Mouse (Mus musculus) forelimb bud, embryonic 11.5 days (tissue): Measurements from ENCODE around the gene Ndrg3.
"Not testable (repeated sequence)": the region's sequence is repeated elsewhere in the genome, so short reads cannot be mapped to it uniquely, and the experiment has no call there.

Experiments
- DNase-seq: peaks from one replicate; pipeline ENCODE4 v3.0.0-alpha.2; 2012; ENCODE audit warnings: low read depth, low spot score

Gene Ndrg3

DNA sequence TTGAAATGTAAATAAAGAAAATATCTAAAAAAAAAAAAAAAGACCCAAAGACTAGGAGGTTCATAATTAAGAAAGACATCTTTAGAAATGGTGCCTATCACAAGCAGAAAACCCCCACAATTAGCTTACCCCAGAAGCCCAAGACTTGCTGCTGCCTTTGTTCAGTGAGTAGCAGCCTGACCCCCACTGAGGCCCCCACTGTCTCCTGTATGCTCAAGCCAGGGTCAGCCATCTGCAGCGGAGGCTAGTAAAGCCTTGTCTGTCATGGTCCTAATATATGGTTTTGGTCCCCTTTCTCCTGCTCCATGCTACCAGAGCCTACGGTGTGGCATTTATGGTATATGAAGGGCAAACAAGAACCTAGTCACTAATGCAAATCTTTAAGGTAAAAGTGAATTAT lies 90.5 kb downstream of the Ndrg3 start:
- DNase-seq = no peak

- no peak for DNase-seq
These were observed 92.7 kb downstream of the Ndrg3 start for GRCm38 (mm10) chr2:156899184-156899583.

- no peak for DNase-seq
These were observed 93.5 kb downstream of the Ndrg3 start for GRCm38 (mm10) chr2:156898374-156898773.

DNA sequence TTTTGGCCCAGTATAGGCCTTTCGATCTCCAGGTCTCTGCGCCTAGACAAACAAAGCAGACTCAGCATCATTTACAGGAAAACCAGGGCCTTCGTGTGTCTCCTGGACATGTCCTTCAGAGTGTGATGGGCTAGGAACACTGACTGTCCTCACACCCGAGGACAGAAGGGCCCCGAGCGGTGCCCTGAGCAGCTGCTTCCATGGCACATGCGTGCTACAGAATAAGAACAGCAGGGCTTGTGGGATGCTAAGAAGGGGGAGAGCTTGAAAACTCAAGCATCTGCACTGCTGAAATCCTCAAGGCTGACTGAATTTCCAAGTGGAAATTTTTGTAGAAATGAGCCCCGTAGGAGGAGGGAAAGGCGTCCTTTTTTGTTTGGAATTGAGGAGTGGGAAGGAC lies 94.8 kb downstream of the Ndrg3 start:
- no peak for DNase-seq

DNA sequence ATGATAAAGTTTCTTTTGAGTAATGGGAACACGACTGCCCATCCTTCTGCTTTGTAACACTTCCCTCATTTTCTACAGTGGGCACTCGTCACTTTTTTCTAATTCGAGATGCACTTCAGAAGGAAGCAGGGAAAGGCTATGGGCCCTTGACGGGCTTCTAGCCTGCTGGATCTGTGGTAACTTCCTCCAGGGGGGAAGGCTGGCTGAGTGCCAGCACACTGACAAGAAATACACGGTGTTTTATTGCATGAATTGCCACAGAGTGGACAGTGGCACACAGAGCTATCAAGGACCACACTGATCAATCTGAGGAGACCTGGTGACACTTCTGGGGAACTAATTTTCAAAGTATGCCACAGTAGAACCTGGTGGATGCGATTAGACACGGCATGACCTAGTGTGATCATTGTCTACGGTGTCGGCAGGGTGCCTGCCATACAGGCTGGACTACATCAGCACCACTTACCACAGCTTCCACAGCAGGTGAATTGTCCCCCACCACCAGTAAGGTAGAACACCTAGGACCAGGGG lies 95.4 kb downstream of the Ndrg3 start:
- DNase-seq = no peak

GRCm38 (mm10) chr2:156894496-156895265 lies 97.2 kb downstream of the Ndrg3 start:
- DNase-seq = no peak

GRCm38 (mm10) chr2:156892821-156893220 lies 99.0 kb downstream of the Ndrg3 start:
- no peak for DNase-seq

GRCm38 (mm10) chr2:156892240-156892639 lies 99.6 kb downstream of the Ndrg3 start:
- DNase-seq = peak; percentile 41

DNA sequence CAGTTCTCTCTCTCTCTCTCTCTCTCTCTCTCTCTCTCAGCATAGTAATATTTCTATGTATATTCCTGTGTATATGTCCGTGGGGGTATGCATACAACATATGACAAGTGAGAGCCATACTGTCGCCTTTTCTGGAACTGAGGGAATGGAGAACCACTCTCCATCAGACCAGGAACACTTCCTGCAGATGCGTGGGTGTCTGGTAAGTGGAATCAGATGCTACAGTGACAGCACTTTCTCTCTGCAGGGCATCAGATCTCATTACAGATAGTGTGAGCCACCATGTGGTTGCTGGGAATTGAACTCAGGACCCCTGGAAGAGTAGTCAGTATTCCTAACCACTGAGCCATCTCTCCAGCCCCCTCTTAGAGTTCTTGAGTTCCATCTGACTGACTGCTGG lies 103.4 kb downstream of the Ndrg3 start:
- DNase-seq = no peak

DNA sequence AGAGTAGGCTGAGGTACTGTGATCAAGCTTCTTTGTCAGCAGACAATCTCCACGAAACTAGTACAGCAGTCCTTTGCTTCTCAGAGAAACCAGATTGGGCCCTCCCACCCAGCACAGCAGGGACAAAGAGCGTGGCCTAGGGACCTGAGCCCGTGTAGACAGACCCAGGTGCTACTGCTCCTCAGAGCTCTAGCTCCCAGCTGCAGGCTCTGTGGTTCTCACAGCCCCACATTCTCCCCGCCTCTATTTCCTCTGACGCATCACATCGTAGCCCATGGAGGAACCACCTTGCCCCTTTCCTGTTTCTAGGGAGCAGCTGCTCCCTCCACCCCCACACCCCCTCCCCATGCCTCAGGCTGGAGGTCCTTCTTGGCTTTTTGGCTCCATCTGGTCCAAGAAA lies 104.8 kb downstream of the Ndrg3 start, which contains the start of gene Sla2:
Gene Sla2 (minus strand): TSS at position 176 of the 400 bp plus-strand sequence.
- DNase-seq = no peak

DNA sequence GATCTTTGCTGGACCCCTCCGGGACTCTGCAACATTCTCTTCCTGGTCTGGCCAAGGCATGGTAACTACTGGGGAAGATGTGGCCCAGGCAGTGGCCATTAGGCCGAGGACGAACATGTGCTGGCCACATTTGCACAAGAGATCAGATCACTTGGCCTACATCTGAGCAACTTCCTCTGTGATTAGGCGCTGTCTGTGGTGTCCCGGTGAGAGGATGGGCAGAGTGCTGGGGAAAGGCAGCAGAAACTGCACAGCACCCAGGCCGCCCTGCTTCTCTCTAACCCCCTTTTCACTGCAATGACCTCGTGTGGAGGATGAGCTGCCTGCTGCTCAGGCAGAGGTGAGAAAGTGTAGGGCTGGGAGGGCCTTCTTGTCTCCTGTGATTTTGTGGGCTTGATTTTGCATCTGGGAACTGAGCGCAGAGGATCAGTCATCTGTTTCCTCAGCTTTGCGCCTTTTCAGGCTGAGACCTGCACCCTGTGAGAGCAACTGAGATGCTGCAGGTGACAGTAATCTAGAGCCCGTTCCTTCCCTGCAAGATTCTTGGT lies 105.7 kb downstream of the Ndrg3 start:
- no peak for DNase-seq

DNA sequence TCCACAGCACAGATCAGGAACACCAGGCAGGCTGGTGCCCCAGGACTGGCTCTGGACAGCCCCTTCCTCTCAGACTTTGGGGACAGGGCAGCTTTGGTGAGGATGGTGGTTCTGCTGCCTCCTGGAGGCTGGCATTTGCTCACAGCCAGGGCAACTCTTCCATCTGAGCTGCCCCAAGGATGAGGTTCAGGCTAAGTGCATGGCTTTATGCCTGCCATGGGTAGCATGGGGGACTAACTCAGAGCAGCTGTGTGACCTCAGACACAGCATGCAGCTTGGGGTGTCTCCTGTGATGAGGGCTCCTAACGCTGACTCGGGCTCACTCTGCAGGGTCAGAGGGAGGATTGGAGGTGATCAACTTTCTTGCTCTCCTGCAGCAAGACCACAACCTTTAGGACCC lies 106.2 kb downstream of the Ndrg3 start:
- not testable (repeated sequence) for DNase-seq

DNA sequence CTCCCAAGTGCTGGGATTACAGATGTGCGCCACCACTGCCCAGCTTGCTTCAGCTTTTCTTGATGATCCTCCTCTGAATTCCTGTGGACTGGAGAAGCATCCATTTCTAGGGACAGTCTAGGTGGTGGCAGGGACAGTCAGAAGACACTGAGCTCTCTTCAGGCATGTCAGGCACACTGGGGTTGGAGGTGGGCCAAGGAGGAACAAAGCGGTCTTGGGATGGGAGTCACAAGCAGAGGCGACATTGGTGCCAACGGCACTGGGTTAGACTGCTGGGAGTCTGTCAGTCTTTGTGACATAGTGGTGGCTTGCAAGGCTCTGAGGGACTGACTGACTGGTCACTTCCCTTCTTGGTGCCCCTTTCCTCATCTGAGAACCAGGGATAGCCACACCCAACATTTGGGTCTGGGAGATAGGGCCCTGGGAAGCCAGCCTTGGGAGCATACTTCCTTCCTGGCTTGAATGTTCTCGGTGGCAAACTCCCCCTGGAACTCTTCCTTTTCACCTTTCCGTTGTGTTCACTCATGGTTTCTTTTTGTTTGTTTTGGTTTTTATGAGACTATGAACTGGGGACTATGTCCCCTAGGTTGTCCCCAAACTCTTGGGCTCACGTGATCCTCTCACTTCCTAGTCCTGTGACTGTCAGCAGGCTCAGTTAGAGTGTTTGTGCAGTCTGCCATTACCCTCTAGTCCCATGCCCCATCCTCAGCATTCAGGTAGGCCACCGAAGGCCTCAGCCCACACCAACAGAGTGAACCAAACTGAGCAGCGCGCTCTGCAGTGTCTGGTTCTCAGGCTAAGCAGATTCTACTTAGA lies 107.3 kb downstream of the Ndrg3 start:
- no peak for DNase-seq

GRCm38 (mm10) chr2:156882431-156883001 lies 109.3 kb downstream of the Ndrg3 start:
- DNase-seq = no peak

DNA sequence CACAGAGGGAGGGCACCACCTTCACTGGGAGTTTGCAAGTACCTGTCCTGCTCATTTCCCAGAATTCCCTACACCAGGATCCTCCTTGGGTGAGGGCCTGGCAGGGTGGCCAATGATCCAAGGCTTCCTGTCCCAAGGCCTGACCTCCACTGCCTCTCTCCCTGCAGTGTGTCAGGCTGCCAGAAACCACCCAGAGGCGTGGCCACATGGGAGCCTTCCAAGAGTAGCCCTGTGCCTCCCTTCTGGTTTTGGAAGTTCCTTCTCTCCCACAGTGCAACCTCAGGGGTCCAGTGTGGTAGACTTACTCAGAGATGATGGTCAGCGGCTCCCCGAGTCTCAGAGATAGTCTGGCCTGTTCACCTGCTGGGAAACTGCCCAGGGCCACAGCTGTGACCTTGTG lies 112.3 kb downstream of the Ndrg3 start:
- DNase-seq = no peak

GRCm38 (mm10) chr2:156877726-156878125 lies 114.1 kb downstream of the Ndrg3 start:
- DNase-seq = no peak
